Mouse (Mus musculus) CH12.LX (cell line): ENCODE measurements around the gene Olfr827. TPM values are rescaled to one million over a fixed set of nuclear protein-coding genes. Genes with fewer than 3 reads are reported as not detected.
A peak's percentile ranks its signal among the peaks of the same experiment; 100 is the strongest.

ENCODE experiments used
- DNase-seq: peaks from one replicate; pipeline ENCODE4 v3.0.0-alpha.2; 2013; ENCODE audit errors: extremely low read depth
- H3K27ac ChIP-seq: 2 replicates; pipeline ENCODE4 v1.5.1; 2012; ENCODE audit warnings: low read depth, mild to moderate bottlenecking, control low read depth, moderate library complexity; ENCODE audit not compliant: insufficient read depth
- H3K27me3 ChIP-seq: replicated peaks from 2 replicates; pipeline ENCODE3; 2012; ENCODE audit warnings: inconsistent platforms
- H3K36me3 ChIP-seq, 2 experiments: replicated peaks in 1 of 2; 2 replicates each; pipeline versions ENCODE3 to v1.6.1; 2012; ENCODE audit warnings: inconsistent platforms in 1 of 2, low read length in 1 of 2, mild to moderate bottlenecking in 1 of 2, mixed read lengths in 1 of 2, moderate library complexity in 1 of 2; ENCODE audit not compliant: control insufficient read depth in 1 of 2, insufficient read depth in 1 of 2
- H3K4me1 ChIP-seq, 2 experiments: 2 replicates each; pipeline ENCODE4 v1.6.1; 2012; ENCODE audit warnings: inconsistent platforms in 1 of 2, moderate library complexity in 1 of 2; ENCODE audit not compliant: insufficient read depth in 2 of 2, control insufficient read depth in 1 of 2
- H3K4me2 ChIP-seq: 2 replicates; pipeline ENCODE4 v1.6.1; 2012; ENCODE audit warnings: low read depth, mild to moderate bottlenecking, control low read depth; ENCODE audit not compliant: poor library complexity, insufficient read depth, severe bottlenecking
- H3K4me3 ChIP-seq, 3 experiments: fragments of 150-350 bp in 1 of 3; sonication (generic) in 1 of 3; replicated peaks in 1 of 3; 2 replicates each; pipeline versions ENCODE3 to v1.5.1; 2011 to 2012; ENCODE audit warnings: low read depth in 2 of 3, low read length in 2 of 3, mild to moderate bottlenecking in 2 of 3, moderate library complexity in 2 of 3, control low read depth in 1 of 3, improper control_type of control experiment in 1 of 3, inconsistent platforms in 1 of 3, mixed read lengths in 1 of 3; ENCODE audit not compliant: poor library complexity in 1 of 3
- H3K79me2 ChIP-seq: replicated peaks from 2 replicates; pipeline ENCODE4 v1.6.1; 2012; ENCODE audit warnings: mild to moderate bottlenecking, moderate library complexity; ENCODE audit not compliant: control insufficient read depth, poor library complexity, insufficient read depth, severe bottlenecking; ENCODE audit errors: extremely low read depth
- H3K9ac ChIP-seq: 2 replicates; pipeline ENCODE4 v1.6.1; 2012; ENCODE audit warnings: low read depth, mild to moderate bottlenecking, control low read depth, moderate library complexity; ENCODE audit not compliant: insufficient read depth
- H3K9me3 ChIP-seq: replicated peaks from 2 replicates; pipeline ENCODE3; 2012; ENCODE audit warnings: low read length, inconsistent platforms, mixed read lengths
- BHLHE40 ChIP-seq: IDR thresholded peaks from 2 replicates; pipeline ENCODE4 v1.6.1; 2011; ENCODE audit warnings: mild to moderate bottlenecking, low read depth, low read length, improper control_type of control experiment
- CHD1 ChIP-seq: IDR thresholded peaks from 2 replicates; pipeline ENCODE4 v1.6.1; 2012; ENCODE audit warnings: low read depth, low read length, improper control_type of control experiment, inconsistent platforms
- CHD2 ChIP-seq: IDR thresholded peaks from 2 replicates; pipeline ENCODE4 v1.6.1; 2011; ENCODE audit warnings: low read length, improper control_type of control experiment
- CTCF ChIP-seq, 2 experiments: IDR thresholded peaks in 1 of 2; conservative IDR thresholded peaks in 1 of 2; 2 replicates each; pipeline ENCODE4 v1.5.1; 2011 to 2012; ENCODE audit warnings: low read depth in 2 of 2, low read length in 2 of 2, improper control_type of control experiment in 1 of 2, inconsistent platforms in 1 of 2, mild to moderate bottlenecking in 1 of 2, moderate library complexity in 1 of 2
- E2F4 ChIP-seq: IDR thresholded peaks from 2 replicates; pipeline ENCODE4 v1.6.1; 2011; ENCODE audit warnings: low read depth, low read length, improper control_type of control experiment; ENCODE audit not compliant: insufficient replicate concordance
- ELF1 ChIP-seq: IDR thresholded peaks from 2 replicates; pipeline ENCODE4 v1.6.1; 2014; ENCODE audit warnings: low read depth, mild to moderate bottlenecking, inconsistent platforms, low read length, improper control_type of control experiment
- EP300 ChIP-seq: IDR thresholded peaks from 2 replicates; pipeline ENCODE4 v1.6.1; 2011; ENCODE audit warnings: low read length, improper control_type of control experiment
- ETS1 ChIP-seq: conservative IDR thresholded peaks from 2 replicates; pipeline ENCODE4 v1.6.1; 2012; ENCODE audit warnings: low read depth, mild to moderate bottlenecking, inconsistent platforms, low read length, improper control_type of control experiment, moderate library complexity
- HCFC1 ChIP-seq: IDR thresholded peaks from 2 replicates; pipeline ENCODE4 v1.6.1; 2012; ENCODE audit warnings: low read depth, mild to moderate bottlenecking, inconsistent platforms, low read length, improper control_type of control experiment
- JUN ChIP-seq: IDR thresholded peaks from 2 replicates; pipeline ENCODE4 v1.6.1; 2011; ENCODE audit warnings: low read depth, mild to moderate bottlenecking, low read length, improper control_type of control experiment, moderate library complexity; ENCODE audit not compliant: insufficient read depth
- JUND ChIP-seq: conservative IDR thresholded peaks from 2 replicates; pipeline ENCODE4 v1.6.1; 2011; ENCODE audit warnings: low read depth, low read length, improper control_type of control experiment
- KAT2A ChIP-seq: IDR thresholded peaks from 2 replicates; pipeline ENCODE4 v1.6.1; 2012; ENCODE audit warnings: low read length, improper control_type of control experiment, inconsistent platforms; ENCODE audit not compliant: insufficient replicate concordance
- MAFK ChIP-seq: IDR thresholded peaks from 2 replicates; pipeline ENCODE4 v1.6.1; 2011; ENCODE audit warnings: low read length, improper control_type of control experiment; ENCODE audit not compliant: insufficient replicate concordance
- MAZ ChIP-seq: IDR thresholded peaks from 2 replicates; pipeline ENCODE4 v1.6.1; 2012; ENCODE audit warnings: low read depth, mild to moderate bottlenecking, inconsistent platforms, low read length, improper control_type of control experiment, moderate library complexity
- MEF2A ChIP-seq: IDR thresholded peaks from 2 replicates; pipeline ENCODE4 v1.6.1; 2014; ENCODE audit warnings: low read depth, mild to moderate bottlenecking, inconsistent platforms, low read length, improper control_type of control experiment, borderline replicate concordance
- NELFE ChIP-seq: IDR thresholded peaks from 2 replicates; pipeline ENCODE4 v1.6.1; 2011; ENCODE audit warnings: low read depth, low read length, improper control_type of control experiment
- PAX5 ChIP-seq: IDR thresholded peaks from 2 replicates; pipeline ENCODE4 v1.6.1; 2012; ENCODE audit warnings: low read length, inconsistent platforms, mixed read lengths
- POLR2AphosphoS2 ChIP-seq: IDR thresholded peaks from 2 replicates; pipeline ENCODE4 v1.6.1; 2011; ENCODE audit warnings: low read depth, low read length, improper control_type of control experiment
- RAD21 ChIP-seq: IDR thresholded peaks from 2 replicates; pipeline ENCODE4 v1.6.1; 2011; ENCODE audit warnings: low read depth, mild to moderate bottlenecking, low read length, improper control_type of control experiment, moderate library complexity
- SIN3A ChIP-seq: IDR thresholded peaks from 2 replicates; pipeline ENCODE4 v1.6.1; 2012; ENCODE audit warnings: low read length, improper control_type of control experiment, inconsistent platforms
- SMC3 ChIP-seq: IDR thresholded peaks from 2 replicates; pipeline ENCODE4 v1.6.1; 2011; ENCODE audit warnings: low read depth, low read length, improper control_type of control experiment
- TCF12 ChIP-seq: IDR thresholded peaks from 2 replicates; pipeline ENCODE4 v1.6.1; 2014; ENCODE audit warnings: low read depth, mild to moderate bottlenecking, inconsistent platforms, low read length, improper control_type of control experiment
- UBTF ChIP-seq: IDR thresholded peaks from 2 replicates; pipeline ENCODE4 v1.6.1; 2012; ENCODE audit warnings: low read depth, mild to moderate bottlenecking, inconsistent platforms, low read length, improper control_type of control experiment, moderate library complexity
- USF1 ChIP-seq: IDR thresholded peaks from 2 replicates; pipeline ENCODE4 v1.6.1; 2014; ENCODE audit warnings: low read depth, mild to moderate bottlenecking, inconsistent platforms, low read length, improper control_type of control experiment
- USF2 ChIP-seq: conservative IDR thresholded peaks from 2 replicates; pipeline ENCODE4 v1.6.1; 2011; ENCODE audit warnings: low read depth, low read length, improper control_type of control experiment
- ZC3H11A ChIP-seq: IDR thresholded peaks from 2 replicates; pipeline ENCODE4 v1.6.1; 2012; ENCODE audit warnings: low read depth, mild to moderate bottlenecking, inconsistent platforms, low read length, improper control_type of control experiment
- ZKSCAN1 ChIP-seq: IDR thresholded peaks from 2 replicates; pipeline ENCODE4 v1.6.1; 2012; ENCODE audit warnings: low read depth, inconsistent platforms, low read length, improper control_type of control experiment, borderline replicate concordance
- ZMIZ1 ChIP-seq: IDR thresholded peaks from 2 replicates; pipeline ENCODE4 v1.6.1; 2012; ENCODE audit warnings: low read depth, mild to moderate bottlenecking, inconsistent platforms, low read length, improper control_type of control experiment
- dilution Hi-C: fragments of 300-500 bp; cut with MboI; formaldehyde crosslinking; loops from 2 replicates; pipeline ENCODE4 v1.14.3; 2020; ENCODE audit warnings: low sequenced_read_pairs; ENCODE audit not compliant: extremely low pct_unique_long_range_greater_than_20kb, extremely low pct_ligation_motif_present
- in situ Hi-C: fragments of 300-500 bp; cut with MboI; formaldehyde crosslinking; loops from 3 replicates; pipeline ENCODE4 v1.14.3; 2019; ENCODE audit warnings: low sequenced_read_pairs, low pct_ligation_motif_present, low pct_unique_long_range_greater_than_20kb, mixed read lengths
- polyA plus RNA-seq: library from polyadenylated mRNA; unstranded; fragments of >175 nt; gene quantifications from 2 replicates; pipeline ENCODE4 v1.2.1, GENCODE M21; 2012; ENCODE audit warnings: low read depth; ENCODE audit not compliant: insufficient read length
- total RNA-seq, 2 experiments: library from RNA; depleted of rRNA; stranded (reverse); fragments of 300-350 nt in 1 of 2; fragments of >200 nt in 1 of 2; gene quantifications; 2 replicates each; pipeline ENCODE4 v1.2.3; 2012 to 2014

Olfr827 gene
- total and polyA plus RNA-seq, 3 experiments = not detected

GRCm38 (mm10) chr10:130229584-130229983, 15.4 kb upstream of the Olfr827 start (continued):
- TF ChIP-seq CHD1 (no peak), ETS1 (no peak), BHLHE40 (no peak), RAD21 (peak; percentile 76), TCF12 (no peak), MAZ (no peak), ZMIZ1 (no peak), MAFK (no peak), ELF1 (no peak), UBTF (no peak), EP300 (no peak), CTCF (conservative IDR thresholded peaks at IDR 0.05 in 1 of 2, IDR thresholded peaks at IDR 0.05 in 1 of 2; ENCODE audit: low read depth in 2 of 2, low read length in 2 of 2) (peak; percentile 23 to 75; a peak in 3 of 4 replicates)

- dilution Hi-C loops = no loop called here
- no peak overlapping the region for H3K4me2 ChIP-seq
- peak; percentile 77 for DNase-seq
- TF ChIP-seq RAD21 (peak; percentile 94), ZKSCAN1 (no peak), JUND (no peak), E2F4 (no peak), CHD1 (no peak), CHD2 (no peak), SIN3A (no peak), SMC3 (peak; percentile 86), ZC3H11A (peak; percentile 39), CTCF (conservative IDR thresholded peaks at IDR 0.05 in 1 of 2, IDR thresholded peaks at IDR 0.05 in 1 of 2; ENCODE audit: low read depth in 2 of 2, low read length in 2 of 2) (peak; percentile 73 to 96)
- no peak overlapping the region for H3K4me3 ChIP-seq
- no peaks in the 10 kb centered on the region for H3K27me3 ChIP-seq
- H3K36me3 ChIP-seq = no peaks in the 10 kb centered on the region
- no peak overlapping the region for H3K9ac ChIP-seq
- no peak overlapping the region for H3K27ac ChIP-seq
- no peaks in the 10 kb centered on the region for H3K79me2 ChIP-seq
- H3K4me1 ChIP-seq = peaks cover 0 to 7% of the 10 kb centered on the region in 2 experiments; a peak in 2 of 4 replicates
- in situ Hi-C loops = loop anchor here (5.0 kb wide), 1 partner anchor 69 kb away; no protein-coding TSS in a partner anchor
- H3K9me3 ChIP-seq = no peaks in the 10 kb centered on the region
Measured at GRCm38 (mm10) chr10:130228246-130228645, 14.0 kb upstream of the Olfr827 start.

- no peaks in the 10 kb centered on the region for H3K36me3 ChIP-seq
- no peak overlapping the region for H3K4me2 ChIP-seq
- no peak for DNase-seq
- no peaks in the 10 kb centered on the region; a peak in 1 of 4 replicates for H3K4me1 ChIP-seq
- H3K27me3 ChIP-seq = no peaks in the 10 kb centered on the region
- no peak overlapping the region for H3K9ac ChIP-seq
- in situ Hi-C loops (loop anchor here (5.0 kb wide), 1 partner anchor 72 kb away; no protein-coding TSS in a partner anchor), dilution Hi-C loops (no loop called here)
- H3K4me3 ChIP-seq = no peak overlapping the region
- no peak overlapping the region for H3K27ac ChIP-seq
- H3K9me3 ChIP-seq = no peaks in the 10 kb centered on the region
- H3K79me2 ChIP-seq = no peaks in the 10 kb centered on the region
- TF ChIP-seq MEF2A (no peak), KAT2A (no peak), POLR2AphosphoS2 (no peak), USF1 (no peak), UBTF (no peak), SIN3A (no peak), CTCF (conservative IDR thresholded peaks at IDR 0.05 in 1 of 2, IDR thresholded peaks at IDR 0.05 in 1 of 2; ENCODE audit: low read depth in 2 of 2, low read length in 2 of 2) (no peak), HCFC1 (no peak), RAD21 (no peak), NELFE (no peak), EP300 (no peak), JUN (no peak), USF2 (no peak), PAX5 (no peak), CHD2 (no peak), ZC3H11A (no peak)
- TF ChIP-seq, all 38 proteins: peak for 0
Measured at GRCm38 (mm10) chr10:130225034-130225433, 10.8 kb upstream of the Olfr827 start.
